Mouse (Mus musculus) kidney, postnatal 25 days (tissue): ENCODE data around the gene Ints11.

Experiments
- DNase-seq, 2 experiments: peaks; one replicate each; pipeline ENCODE4 v3.0.0; 2021; ENCODE audit warnings: mixed read lengths in 2 of 2

Gene Ints11

GRCm38 (mm10) chr4:155869317-155870033 is at the start of gene Ints11, which contains the start of gene Cptp:
Gene Ints11, plus strand, starts transcription at chr4:155869546.
Gene Cptp, minus strand, starts transcription at chr4:155869440.
- DNase-seq = peak; percentile 97 to 98

GRCm38 (mm10) chr4:155821025-155821424 is 48.3 kb upstream of the Ints11 start:
- DNase-seq = peak in 1 of 2 experiments; percentile 57

DNA sequence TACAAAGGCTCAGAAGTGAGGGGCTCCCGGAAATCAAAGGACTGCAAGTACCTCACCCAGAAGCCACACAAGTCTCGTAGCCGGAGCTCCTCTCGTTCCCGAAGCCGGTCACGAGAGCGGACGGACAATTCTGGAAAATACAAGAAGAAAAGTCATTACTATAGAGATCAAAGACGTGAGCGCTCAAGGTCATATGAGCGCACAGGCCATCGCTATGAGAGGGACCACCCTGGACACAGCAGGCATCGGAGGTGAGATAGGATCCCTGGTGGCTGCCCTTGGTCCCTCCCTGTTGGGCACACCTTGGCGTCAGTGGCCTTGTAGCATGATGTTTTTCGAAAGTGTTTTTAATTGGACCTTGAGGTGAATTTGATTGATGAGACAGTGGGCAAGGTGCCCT is 45.9 kb upstream of the Ints11 start:
- no peak for DNase-seq

- DNase-seq = no peak
Observed at GRCm38 (mm10) chr4:155829866-155830265, 39.5 kb upstream of the Ints11 start.

DNA sequence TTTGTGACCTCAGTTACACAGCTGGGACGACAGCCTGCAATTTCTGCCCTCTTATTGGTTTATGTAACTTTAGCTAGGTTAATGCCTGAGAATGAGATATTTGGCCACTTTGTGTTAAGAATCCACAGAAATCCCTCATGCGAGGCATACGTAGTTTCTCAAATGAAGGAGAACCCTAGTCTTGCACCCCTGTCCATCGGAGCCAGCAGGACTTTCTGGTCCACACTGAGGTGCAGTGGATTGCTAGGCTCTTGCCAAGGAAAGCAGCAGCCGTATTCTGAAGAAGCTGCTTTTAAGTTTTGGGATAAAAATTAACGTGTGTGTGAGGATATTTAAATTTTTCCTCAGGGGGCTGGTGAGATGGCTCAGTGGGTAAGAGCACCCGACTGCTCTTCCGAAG is 38.8 kb upstream of the Ints11 start:
- DNase-seq = peak in 1 of 2 experiments; percentile 44

GRCm38 (mm10) chr4:155831205-155831766 is 38.1 kb upstream of the Ints11 start, which contains the start of gene Aurkaip1:
Gene Aurkaip1, plus strand, starts transcription at chr4:155831272.
- DNase-seq = peak; percentile 95 to 97

DNA sequence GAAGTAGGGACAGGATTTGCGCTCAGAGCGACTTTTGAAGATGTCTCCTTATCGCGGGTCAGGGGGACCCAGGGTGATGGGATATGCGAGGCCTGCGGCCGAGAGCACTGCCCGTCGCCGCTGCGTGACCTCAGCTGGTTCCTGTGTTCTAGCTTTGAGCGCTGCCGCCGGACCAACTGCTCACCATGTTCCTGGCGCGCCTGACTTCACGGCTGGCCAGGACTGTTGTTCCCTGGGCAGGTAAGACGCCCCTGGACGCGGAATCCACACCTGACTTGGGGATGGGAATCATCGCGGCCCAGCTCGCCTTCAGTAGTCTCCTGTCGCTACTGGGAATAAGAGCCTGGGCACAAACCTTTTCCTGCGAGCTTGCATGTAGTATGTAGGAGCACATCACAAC is 37.5 kb upstream of the Ints11 start:
- peak; percentile 49 to 71 for DNase-seq

DNA sequence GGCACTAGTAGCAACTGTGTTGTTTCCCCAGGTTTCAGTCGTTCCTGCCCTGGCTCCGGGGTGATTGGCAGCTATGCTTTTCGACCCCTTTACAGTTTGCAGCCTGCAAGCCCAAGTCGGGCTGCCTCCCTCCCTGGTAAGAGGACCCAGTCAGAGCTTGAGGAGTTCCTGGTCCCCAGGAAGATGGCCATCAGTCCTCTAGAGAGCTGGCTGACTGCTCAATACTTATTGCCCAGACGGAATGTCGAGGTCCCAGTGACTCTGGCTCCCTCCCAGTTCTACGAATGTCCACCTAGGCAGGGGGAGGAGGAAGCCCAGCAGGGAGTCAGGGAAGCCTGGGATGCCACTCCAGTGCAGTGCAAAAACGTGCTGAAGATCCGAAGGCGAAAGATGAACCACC is 37.0 kb upstream of the Ints11 start:
- DNase-seq = peak in 1 of 2 experiments; percentile 35

- DNase-seq = peak in 1 of 2 experiments; percentile 35
Observed at GRCm38 (mm10) chr4:155833234-155833633, 36.1 kb upstream of the Ints11 start.

- peak; percentile 89 to 91 for DNase-seq
Observed at GRCm38 (mm10) chr4:155833836-155834235, 35.5 kb upstream of the Ints11 start.

DNA sequence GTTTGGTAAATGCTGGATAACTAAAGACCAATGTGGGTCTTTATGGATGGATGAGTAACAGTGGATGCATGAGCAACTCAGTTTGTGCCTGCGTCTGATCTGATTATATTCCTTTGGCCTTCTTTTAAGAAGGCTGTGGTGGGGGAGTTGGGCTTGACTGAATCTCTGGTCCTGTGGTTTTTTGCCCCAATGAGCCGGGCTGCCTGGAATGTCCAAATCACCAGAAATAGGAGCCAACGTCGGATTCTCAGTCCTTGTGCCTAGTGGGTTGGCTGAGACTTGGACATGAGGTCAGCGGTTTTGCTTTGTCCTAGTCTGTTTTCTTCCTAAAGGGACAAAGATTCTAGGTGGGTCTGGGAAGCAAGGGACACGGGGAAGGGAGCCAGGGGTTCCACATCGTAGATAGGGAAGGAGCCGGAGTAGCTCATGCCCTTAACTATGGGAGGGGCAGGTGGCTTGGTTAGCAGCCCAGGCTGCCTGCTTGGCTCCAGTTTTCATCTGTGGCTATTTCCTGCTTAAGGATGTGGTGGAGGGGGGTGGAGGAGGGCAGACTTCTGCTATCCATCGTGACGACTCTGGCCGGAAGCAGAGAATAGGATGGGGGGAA is 31.8 kb upstream of the Ints11 start:
- DNase-seq = peak; percentile 62 to 78

DNA sequence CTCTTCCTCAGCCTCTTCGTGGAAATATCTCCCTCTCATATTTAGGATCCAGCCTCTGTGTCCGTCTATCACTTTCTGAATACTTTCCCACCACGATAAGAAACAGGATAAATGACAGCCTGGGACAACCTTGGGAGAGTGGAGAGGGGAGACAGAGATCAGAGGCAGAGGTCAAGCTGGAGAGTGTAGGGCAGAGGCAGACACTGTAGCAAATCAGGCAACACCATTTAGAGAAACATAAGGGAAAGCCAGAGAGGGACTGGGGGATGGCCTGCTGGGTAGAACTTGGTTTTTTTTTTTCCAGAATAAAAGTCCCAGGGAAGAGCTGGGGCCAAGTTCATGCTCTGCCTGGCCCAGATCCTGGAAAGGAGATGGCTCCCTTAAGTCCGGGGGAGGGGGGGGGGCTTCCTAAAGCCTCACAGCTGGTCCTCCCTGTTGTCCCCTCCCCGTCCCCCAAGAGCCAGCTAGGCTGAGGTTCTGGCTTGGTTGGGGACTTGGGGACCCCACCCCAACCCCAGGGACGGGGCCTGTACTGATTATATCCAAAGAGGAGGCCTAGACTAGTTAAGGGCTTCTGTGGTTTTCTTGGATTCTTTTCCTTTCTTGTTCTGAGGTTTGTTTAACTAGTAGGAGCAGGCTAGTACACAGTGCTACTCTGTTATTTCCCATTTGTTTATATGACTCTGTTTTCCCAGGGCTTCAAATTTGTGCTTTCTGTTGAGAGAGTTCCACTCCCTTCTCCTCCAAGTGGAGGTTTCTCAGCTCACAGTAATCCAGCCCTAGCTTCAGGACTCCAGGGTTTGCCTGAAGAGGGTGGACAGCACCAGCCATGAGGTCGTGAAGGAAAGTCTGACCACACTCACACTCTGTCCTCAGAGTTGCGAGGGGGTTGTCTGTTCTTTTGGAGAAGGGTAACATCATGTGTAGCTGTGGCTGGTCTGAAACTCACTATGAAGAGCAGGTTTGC is 30.9 kb upstream of the Ints11 start:
- DNase-seq = peak in 1 of 2 experiments; percentile 40

- DNase-seq = peak; percentile 86 to 93
Observed at GRCm38 (mm10) chr4:155839483-155839910, 29.8 kb upstream of the Ints11 start, which contains the start of gene Mxra8. Gene Mxra8, plus strand, starts transcription at chr4:155839680.

GRCm38 (mm10) chr4:155840076-155841002 is 29.0 kb upstream of the Ints11 start:
- DNase-seq = peak in 1 of 2 experiments; percentile 37

GRCm38 (mm10) chr4:155841003-155841454 is 28.3 kb upstream of the Ints11 start:
- peak; percentile 78 to 91 for DNase-seq

GRCm38 (mm10) chr4:155841651-155842270 is 27.6 kb upstream of the Ints11 start:
- peak in 1 of 2 experiments; percentile 59 for DNase-seq

- peak; percentile 66 to 86 for DNase-seq
Observed at GRCm38 (mm10) chr4:155843231-155843630, 26.1 kb upstream of the Ints11 start.

GRCm38 (mm10) chr4:155846871-155847578 is 22.3 kb upstream of the Ints11 start, which contains the start of gene Dvl1:
Gene Dvl1, plus strand, starts transcription at chr4:155847402.
- DNase-seq = peak; percentile 93 to 95

DNA sequence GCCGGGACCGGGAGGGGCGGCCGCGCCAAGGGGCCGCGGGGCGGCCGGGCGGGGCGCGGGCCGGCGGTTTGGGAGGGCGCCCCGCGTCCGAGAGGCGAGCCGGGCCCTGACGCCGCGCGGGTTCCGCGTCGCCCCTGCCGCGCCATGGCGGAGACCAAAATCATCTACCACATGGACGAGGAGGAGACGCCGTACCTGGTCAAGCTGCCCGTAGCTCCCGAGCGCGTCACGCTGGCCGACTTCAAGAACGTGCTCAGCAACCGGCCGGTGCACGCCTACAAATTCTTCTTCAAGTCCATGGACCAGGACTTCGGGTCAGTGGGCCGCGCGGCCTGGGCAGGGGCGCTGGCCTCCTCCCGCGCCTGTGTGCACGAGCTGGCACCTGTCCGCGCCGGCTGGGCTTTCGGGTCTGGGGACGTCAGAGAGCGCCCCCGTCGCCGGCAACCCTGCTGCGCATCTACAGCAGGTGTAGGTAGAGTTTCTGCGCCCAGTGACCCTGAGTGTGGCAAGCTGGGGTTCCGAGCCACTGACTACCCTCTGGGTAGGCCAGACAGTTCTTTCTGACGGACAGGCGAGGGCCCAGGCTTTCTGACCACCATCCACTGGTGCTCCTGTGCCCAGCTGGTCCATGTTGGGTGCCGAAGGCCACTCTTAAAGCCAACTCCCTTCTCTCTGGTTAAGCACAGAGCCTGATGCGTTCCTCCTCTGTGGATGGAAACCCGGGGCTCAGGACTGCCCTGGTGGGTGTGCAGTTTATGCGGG is 21.6 kb upstream of the Ints11 start:
- DNase-seq = peak; percentile 71 to 84
